Mouse (Mus musculus) gastrocnemius, adult 2 months (tissue): ENCODE measurements at regions not wholly inside any gene's neighbourhood (a gene's known extent, or its start where the extent isn't known, plus 50 kb on each side); places are given as distances from the start of the nearest gene placed in this dataset.

ENCODE experiments used
- DNase-seq: peaks from one replicate; pipeline ENCODE4 v3.0.0; 2022
- H3K27ac ChIP-seq: fragments of 200-600 bp; 2 replicates; pipeline ENCODE4 v1.8.1; 2022; ENCODE audit warnings: mild to moderate bottlenecking
- H3K4me3 ChIP-seq: fragments of 200-600 bp; 2 replicates; pipeline ENCODE4 v1.8.1; 2022; ENCODE audit warnings: mild to moderate bottlenecking, moderate library complexity
- CTCF ChIP-seq: fragments of 200-600 bp; IDR thresholded peaks from 2 replicates; pipeline ENCODE4 v1.8.1; 2022; ENCODE audit warnings: antibody characterized with exemption, mild to moderate bottlenecking, moderate library complexity
- intact Hi-C: fragments of 180-260 bp; cut with DNase I; formaldehyde crosslinking; loops from one replicate; pipeline ENCODE4 v1.15.1; 2025

- TF ChIP-seq CTCF: no peak
- intact Hi-C loops: no loop called here
- DNase-seq: no peak
- Histone ChIP-seq H3K27ac (no peak overlapping the region), H3K4me3 (no peak overlapping the region)
Measured at GRCm38 (mm10) chr1:103621984-103622383, 1146.3 kb upstream of the Cdh20 start.

DNA sequence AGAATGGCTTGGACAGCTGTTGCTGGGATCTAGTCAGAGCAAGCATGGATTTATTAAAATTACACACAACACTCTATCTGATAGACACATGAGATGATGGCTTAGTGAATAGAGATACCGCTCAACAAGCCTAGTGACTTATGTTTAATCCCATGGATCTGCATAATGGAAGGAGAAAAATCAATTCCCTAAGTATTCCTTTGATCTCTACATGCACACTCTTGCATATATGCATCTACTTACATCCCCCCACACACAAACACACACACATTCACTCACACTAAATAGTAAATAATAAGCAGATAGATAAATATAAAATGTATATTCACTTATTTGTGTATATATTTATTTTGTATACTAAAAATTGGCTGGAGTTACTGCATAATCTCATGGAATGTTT, 1123.0 kb upstream of the Cdh20 start:
- no peak for TF ChIP-seq CTCF
- Histone ChIP-seq H3K27ac (no peak overlapping the region), H3K4me3 (no peak overlapping the region)
- DNase-seq: no peak
- intact Hi-C loops: loop anchor here (10.0 kb wide), 1 partner anchor 180 kb away; no protein-coding TSS in a partner anchor
